Mouse (Mus musculus): ENCODE data around the gene Hexim2.

Hexim2 gene

GRCm38 (mm10) chr11:103112552-103112912 lies 19.7 kb upstream of the Hexim2 start:
- no peak for DNase-seq

GRCm38 (mm10) chr11:103113005-103113404 lies 19.2 kb upstream of the Hexim2 start:
- DNase-seq: no peak

GRCm38 (mm10) chr11:103113771-103114170 lies 18.5 kb upstream of the Hexim2 start:
- DNase-seq: no peak

GRCm38 (mm10) chr11:103114270-103114943 lies 17.8 kb upstream of the Hexim2 start:
- no peak for DNase-seq

GRCm38 (mm10) chr11:103115163-103116007 lies 16.8 kb upstream of the Hexim2 start:
- peak; percentile 88 for DNase-seq

GRCm38 (mm10) chr11:103116008-103116818 lies 16.0 kb upstream of the Hexim2 start, which contains the start of gene Hexim1:
Hexim1 (plus strand) TSS chr11:103116231.
- peak; percentile 100 for DNase-seq

GRCm38 (mm10) chr11:103116959-103117590 lies 15.2 kb upstream of the Hexim2 start:
- DNase-seq: peak; percentile 82

GRCm38 (mm10) chr11:103117591-103118009 lies 14.6 kb upstream of the Hexim2 start:
- peak; percentile 74 for DNase-seq

GRCm38 (mm10) chr11:103118866-103119265 lies 13.4 kb upstream of the Hexim2 start:
- no peak for DNase-seq

- DNase-seq: no peak
These were observed 12.6 kb upstream of the Hexim2 start for GRCm38 (mm10) chr11:103119609-103120008.

- DNase-seq: no peak
These were observed 11.9 kb upstream of the Hexim2 start for GRCm38 (mm10) chr11:103120315-103120714.

GRCm38 (mm10) chr11:103132576-103133455 lies 587 bp downstream of the Hexim2 start:
- peak; percentile 99 for DNase-seq

GRCm38 (mm10) chr11:103133456-103134185 lies 1.4 kb downstream of the Hexim2 start:
- no peak for DNase-seq

- no peak for DNase-seq
These were observed 2.0 kb downstream of the Hexim2 start for GRCm38 (mm10) chr11:103134221-103134620.

- no peak for DNase-seq
These were observed 3.9 kb downstream of the Hexim2 start for GRCm38 (mm10) chr11:103136039-103136577.

GRCm38 (mm10) chr11:103139951-103140762 lies 7.9 kb downstream of the Hexim2 start:
- no peak for DNase-seq

GRCm38 (mm10) chr11:103140763-103141100 lies 8.5 kb downstream of the Hexim2 start:
- no peak for DNase-seq

- DNase-seq: no peak
These were observed 9.1 kb downstream of the Hexim2 start for GRCm38 (mm10) chr11:103141101-103141943.

GRCm38 (mm10) chr11:103141944-103142255 lies 9.7 kb downstream of the Hexim2 start:
- DNase-seq: no peak
